Mouse (Mus musculus): ENCODE data around the gene Kif13a. TPM values are rescaled to one million over a fixed set of nuclear protein-coding genes. Genes with fewer than 3 reads are reported as not detected.

Gene Kif13a
- 5.3 and 7.4 TPM in 2 replicates for polyA plus RNA-seq (2012; rRNA removed)

- Histone ChIP-seq H3K4me3 (ENCODE audit: control insufficient read depth, low read depth, low read length) (peak within 1 kb of the TSS; percentile 81), H3K27ac (ENCODE audit: control insufficient read depth, insufficient read depth, low read depth, low read length) (peak within 1 kb of the TSS; percentile 95), H3K27me3 (ENCODE audit: control insufficient read depth, insufficient read depth, low read length) (0 out of 2 replicates have a peak, but pooled peaks cover 2% of the 10 kb centered on the region), H3K36me3 (ENCODE audit: control insufficient read depth, insufficient read depth, low read length) (no peaks in the 10 kb centered on the region), H3K4me1 (ENCODE audit: control insufficient read depth, insufficient read depth, low read length) (peaks cover 18% of the 10 kb centered on the region)
- TF ChIP-seq CTCF (IDR thresholded peaks at IDR 0.05; ENCODE audit: control insufficient read depth, insufficient read depth, insufficient replicate concordance, low read depth, low read length) (no peak), POLR2A (IDR thresholded peaks at IDR 0.05; ENCODE audit: control insufficient read depth, low read depth, low read length) (0 out of 2 replicates have a peak, but pooled peaks have one; percentile 44)
Observed at GRCm38 (mm10) chr13:46929719-46930658, at the start of gene Kif13a. Gene Kif13a (minus strand): TSS chr13:46929867.

- TF ChIP-seq CTCF (IDR thresholded peaks at IDR 0.05; ENCODE audit: control insufficient read depth, insufficient read depth, insufficient replicate concordance, low read depth, low read length): no peak
- TF ChIP-seq POLR2A (IDR thresholded peaks at IDR 0.05; ENCODE audit: control insufficient read depth, low read depth, low read length): no peak
Observed at GRCm38 (mm10) chr13:46976532-46976931, 46.9 kb upstream of the Kif13a start.

DNA sequence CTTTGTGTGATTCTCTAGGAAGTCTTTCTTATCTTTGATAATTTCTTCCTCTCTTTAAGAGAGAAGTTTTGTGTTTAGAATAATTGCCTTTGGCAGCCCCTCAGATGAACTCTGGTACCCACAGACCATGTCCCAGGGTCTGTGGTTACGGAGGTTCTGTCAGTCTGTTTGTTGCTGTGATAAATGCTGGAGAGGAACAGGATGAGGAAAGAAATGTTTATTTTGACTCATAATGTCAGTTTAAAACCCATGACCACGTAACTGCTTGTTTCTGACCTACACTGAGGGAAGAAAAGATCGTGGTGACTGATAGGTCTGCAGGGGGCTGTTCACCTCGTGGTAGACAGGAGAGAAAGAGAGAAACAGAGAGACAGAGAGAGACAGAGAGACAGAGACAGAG lies 46.3 kb upstream of the Kif13a start:
- no peak overlapping the region for H3K27ac ChIP-seq (ENCODE audit: control insufficient read depth, insufficient read depth, low read depth, low read length)
- no peaks in the 10 kb centered on the region for H3K27me3 ChIP-seq (ENCODE audit: control insufficient read depth, insufficient read depth, low read length)
- H3K36me3 ChIP-seq (ENCODE audit: control insufficient read depth, insufficient read depth, low read length): no peaks in the 10 kb centered on the region
- H3K4me1 ChIP-seq (ENCODE audit: control insufficient read depth, insufficient read depth, low read length): peaks cover 4% of the 10 kb centered on the region
- H3K4me3 ChIP-seq (ENCODE audit: control insufficient read depth, low read depth, low read length): peak overlapping the region; percentile 69
- TF ChIP-seq POLR2A (IDR thresholded peaks at IDR 0.05; ENCODE audit: control insufficient read depth, low read depth, low read length): no peak
- TF ChIP-seq CTCF (IDR thresholded peaks at IDR 0.05; ENCODE audit: control insufficient read depth, insufficient read depth, insufficient replicate concordance, low read depth, low read length): no peak

More at GRCm38 (mm10) chr13:46976532-46976931, 46.9 kb upstream of the Kif13a start:
- Histone ChIP-seq H3K27ac (ENCODE audit: control insufficient read depth, insufficient read depth, low read depth, low read length) (no peak overlapping the region), H3K36me3 (ENCODE audit: control insufficient read depth, insufficient read depth, low read length) (no peaks in the 10 kb centered on the region), H3K4me3 (ENCODE audit: control insufficient read depth, low read depth, low read length) (peak overlapping the region; percentile 69), H3K4me1 (ENCODE audit: control insufficient read depth, insufficient read depth, low read length) (peaks cover 4% of the 10 kb centered on the region), H3K27me3 (ENCODE audit: control insufficient read depth, insufficient read depth, low read length) (no peaks in the 10 kb centered on the region)

GRCm38 (mm10) chr13:46975031-46975551 lies 45.4 kb upstream of the Kif13a start:
- peak overlapping the region; percentile 61 for H3K4me3 ChIP-seq (ENCODE audit: control insufficient read depth, low read depth, low read length)
- H3K27me3 ChIP-seq (ENCODE audit: control insufficient read depth, insufficient read depth, low read length): no peaks in the 10 kb centered on the region
- peaks cover 1% of the 10 kb centered on the region for H3K4me1 ChIP-seq (ENCODE audit: control insufficient read depth, insufficient read depth, low read length)
- H3K27ac ChIP-seq (ENCODE audit: control insufficient read depth, insufficient read depth, low read depth, low read length): no peak overlapping the region
- H3K36me3 ChIP-seq (ENCODE audit: control insufficient read depth, insufficient read depth, low read length): no peaks in the 10 kb centered on the region
- TF ChIP-seq POLR2A (IDR thresholded peaks at IDR 0.05; ENCODE audit: control insufficient read depth, low read depth, low read length): no peak
- no peak for TF ChIP-seq CTCF (IDR thresholded peaks at IDR 0.05; ENCODE audit: control insufficient read depth, insufficient read depth, insufficient replicate concordance, low read depth, low read length)

GRCm38 (mm10) chr13:46970286-46970945 lies 40.7 kb upstream of the Kif13a start:
- Histone ChIP-seq H3K4me1 (ENCODE audit: control insufficient read depth, insufficient read depth, low read length) (no peaks in the 10 kb centered on the region; the same call in 1 of the 2 replicates), H3K4me3 (ENCODE audit: control insufficient read depth, low read depth, low read length) (no peak overlapping the region), H3K36me3 (ENCODE audit: control insufficient read depth, insufficient read depth, low read length) (no peaks in the 10 kb centered on the region), H3K27me3 (ENCODE audit: control insufficient read depth, insufficient read depth, low read length) (no peaks in the 10 kb centered on the region), H3K27ac (ENCODE audit: control insufficient read depth, insufficient read depth, low read depth, low read length) (no peak overlapping the region)
- TF ChIP-seq POLR2A (IDR thresholded peaks at IDR 0.05; ENCODE audit: control insufficient read depth, low read depth, low read length): no peak
- no peak for TF ChIP-seq CTCF (IDR thresholded peaks at IDR 0.05; ENCODE audit: control insufficient read depth, insufficient read depth, insufficient replicate concordance, low read depth, low read length)

- H3K4me3 ChIP-seq (ENCODE audit: control insufficient read depth, low read depth, low read length): no peak overlapping the region
- no peaks in the 10 kb centered on the region for H3K4me1 ChIP-seq (ENCODE audit: control insufficient read depth, insufficient read depth, low read length)
- H3K36me3 ChIP-seq (ENCODE audit: control insufficient read depth, insufficient read depth, low read length): no peaks in the 10 kb centered on the region
- no peak overlapping the region for H3K27ac ChIP-seq (ENCODE audit: control insufficient read depth, insufficient read depth, low read depth, low read length)
- no peak for TF ChIP-seq POLR2A (IDR thresholded peaks at IDR 0.05; ENCODE audit: control insufficient read depth, low read depth, low read length)
- no peak for TF ChIP-seq CTCF (IDR thresholded peaks at IDR 0.05; ENCODE audit: control insufficient read depth, insufficient read depth, insufficient replicate concordance, low read depth, low read length)
- no peaks in the 10 kb centered on the region for H3K27me3 ChIP-seq (ENCODE audit: control insufficient read depth, insufficient read depth, low read length)
Observed at GRCm38 (mm10) chr13:46968626-46969025, 39.0 kb upstream of the Kif13a start.

GRCm38 (mm10) chr13:46967308-46967707 lies 37.6 kb upstream of the Kif13a start:
- no peaks in the 10 kb centered on the region for H3K36me3 ChIP-seq (ENCODE audit: control insufficient read depth, insufficient read depth, low read length)
- H3K27me3 ChIP-seq (ENCODE audit: control insufficient read depth, insufficient read depth, low read length): no peaks in the 10 kb centered on the region
- no peak overlapping the region for H3K27ac ChIP-seq (ENCODE audit: control insufficient read depth, insufficient read depth, low read depth, low read length)
- no peak for TF ChIP-seq CTCF (IDR thresholded peaks at IDR 0.05; ENCODE audit: control insufficient read depth, insufficient read depth, insufficient replicate concordance, low read depth, low read length)
- no peak for TF ChIP-seq POLR2A (IDR thresholded peaks at IDR 0.05; ENCODE audit: control insufficient read depth, low read depth, low read length)
- H3K4me1 ChIP-seq (ENCODE audit: control insufficient read depth, insufficient read depth, low read length): no peaks in the 10 kb centered on the region
- H3K4me3 ChIP-seq (ENCODE audit: control insufficient read depth, low read depth, low read length): no peak overlapping the region

All from testis, adult 2 months (tissue).